Mouse (Mus musculus): ENCODE data around the gene Ipcef1.
"Not testable (repeated sequence)": the region's sequence is repeated elsewhere in the genome, so short reads cannot be mapped to it uniquely, and the experiment has no call there.

Gene Ipcef1

GRCm38 (mm10) chr10:7035547-7035946, 16.7 kb downstream of the Ipcef1 start:
- no peak for DNase-seq (ENCODE audit: low read depth)

- DNase-seq (ENCODE audit: low read depth) = no peak
These were observed 18.8 kb downstream of the Ipcef1 start for GRCm38 (mm10) chr10:7033459-7033858.

GRCm38 (mm10) chr10:7025028-7025427, 27.2 kb downstream of the Ipcef1 start:
- DNase-seq (ENCODE audit: low read depth) = no peak

- no peak for DNase-seq (ENCODE audit: low read depth)
These were observed 31.7 kb downstream of the Ipcef1 start for GRCm38 (mm10) chr10:7020551-7020950.

GRCm38 (mm10) chr10:7019781-7020386, 32.4 kb downstream of the Ipcef1 start:
- no peak for DNase-seq (ENCODE audit: low read depth)

- peak; percentile 35 for DNase-seq (ENCODE audit: low read depth)
These were observed 37.1 kb downstream of the Ipcef1 start for GRCm38 (mm10) chr10:7015199-7015598.

GRCm38 (mm10) chr10:7010543-7010942, 41.7 kb downstream of the Ipcef1 start:
- no peak for DNase-seq (ENCODE audit: low read depth)

DNA sequence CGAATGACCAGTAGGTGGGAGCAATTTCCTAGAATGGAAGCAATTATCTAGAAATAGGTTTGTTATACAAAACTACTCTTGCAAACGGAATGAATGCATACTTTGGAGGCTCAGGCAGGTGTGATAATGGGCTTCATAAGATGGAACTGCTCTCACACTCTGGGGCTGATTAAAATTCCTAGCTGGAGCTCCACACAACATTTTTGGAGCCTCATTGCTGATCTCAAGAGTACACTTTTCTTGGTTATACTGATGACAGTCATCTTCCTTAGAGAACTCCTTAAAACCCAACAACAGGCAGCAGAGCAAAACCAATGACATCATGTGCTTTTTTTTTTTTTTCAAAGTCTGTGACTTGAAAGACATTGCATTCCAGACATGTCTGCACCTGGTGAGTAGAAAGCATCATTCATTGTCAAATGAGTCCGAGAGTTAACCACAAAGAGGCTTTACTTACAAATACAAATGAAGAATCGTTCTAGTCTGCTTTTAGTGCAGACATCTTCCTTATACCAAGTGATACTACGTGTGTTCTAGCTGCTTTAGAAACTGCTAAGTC, 47.2 kb downstream of the Ipcef1 start:
- no peak for DNase-seq (ENCODE audit: low read depth)

DNA sequence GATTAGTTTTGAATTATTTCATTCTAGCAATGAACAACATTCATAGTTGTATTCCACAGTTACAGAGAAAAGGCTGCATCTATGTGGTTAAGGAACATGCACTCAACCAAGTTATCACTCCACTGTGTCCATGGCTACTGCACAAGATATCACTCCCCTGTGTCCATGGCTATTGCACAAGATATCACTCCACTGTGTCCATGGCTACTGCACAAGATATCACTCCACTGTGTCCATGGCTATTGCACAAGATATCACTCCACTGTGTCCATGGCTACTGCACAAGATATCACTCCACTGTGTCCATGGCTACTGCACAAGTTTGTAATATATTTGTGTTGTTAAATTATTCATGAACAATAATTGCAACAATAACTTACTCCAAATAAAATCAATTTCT, 48.4 kb downstream of the Ipcef1 start:
- DNase-seq (ENCODE audit: low read depth) = not testable (repeated sequence)

DNA sequence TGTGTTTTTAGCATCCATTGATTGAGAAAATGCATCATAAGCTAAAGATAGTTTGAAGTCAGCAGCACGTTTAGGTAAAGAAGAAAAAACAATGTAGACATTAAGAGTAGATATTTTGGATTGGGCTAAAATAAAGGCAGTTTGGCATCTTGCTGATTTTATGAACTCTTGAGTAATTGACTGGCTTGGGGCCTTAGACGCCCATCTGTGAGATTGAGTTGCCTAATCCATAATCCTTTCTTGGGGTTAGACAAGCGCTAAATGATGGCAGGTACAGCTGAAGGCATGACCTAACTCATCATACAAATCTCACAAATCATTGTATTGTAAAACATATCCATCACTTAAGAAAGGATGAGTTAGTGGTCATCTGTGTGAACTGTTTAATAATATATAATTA, 52.9 kb downstream of the Ipcef1 start:
- no peak for DNase-seq (ENCODE audit: low read depth)

DNA sequence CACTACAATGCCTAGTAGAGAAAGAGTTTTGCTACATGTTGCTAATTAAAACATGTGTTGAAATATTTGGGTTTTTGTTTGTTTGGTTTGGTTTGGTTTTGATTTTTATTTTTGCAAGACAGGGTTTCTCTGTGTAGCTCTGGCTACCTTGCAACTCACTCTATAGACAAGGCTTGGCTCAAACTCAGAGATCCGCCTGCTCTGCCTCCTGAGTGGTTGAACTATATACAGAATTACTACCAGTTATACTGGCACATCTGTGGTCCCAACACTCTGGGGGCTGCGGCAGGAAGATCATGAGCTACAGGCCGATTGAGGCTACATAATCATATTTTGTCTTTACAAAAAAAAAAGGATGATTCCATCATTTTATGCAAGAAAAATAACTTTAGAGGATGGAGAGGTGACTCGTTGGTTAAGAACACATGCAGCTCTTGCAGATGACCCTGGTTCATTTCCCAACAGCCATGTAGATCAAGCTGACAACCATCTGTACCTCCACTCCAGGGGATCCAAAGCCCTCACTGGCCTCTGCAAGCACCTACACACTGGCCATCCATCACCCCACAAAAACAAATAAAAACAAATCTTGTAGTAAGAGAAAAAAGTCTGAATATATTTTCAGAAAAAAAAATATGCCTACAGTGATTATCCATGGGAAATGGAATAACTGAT, 53.6 kb downstream of the Ipcef1 start:
- no peak for DNase-seq (ENCODE audit: low read depth)

- no peak for DNase-seq (ENCODE audit: low read depth)
These were observed 55.4 kb downstream of the Ipcef1 start for GRCm38 (mm10) chr10:6996895-6997294.

DNA sequence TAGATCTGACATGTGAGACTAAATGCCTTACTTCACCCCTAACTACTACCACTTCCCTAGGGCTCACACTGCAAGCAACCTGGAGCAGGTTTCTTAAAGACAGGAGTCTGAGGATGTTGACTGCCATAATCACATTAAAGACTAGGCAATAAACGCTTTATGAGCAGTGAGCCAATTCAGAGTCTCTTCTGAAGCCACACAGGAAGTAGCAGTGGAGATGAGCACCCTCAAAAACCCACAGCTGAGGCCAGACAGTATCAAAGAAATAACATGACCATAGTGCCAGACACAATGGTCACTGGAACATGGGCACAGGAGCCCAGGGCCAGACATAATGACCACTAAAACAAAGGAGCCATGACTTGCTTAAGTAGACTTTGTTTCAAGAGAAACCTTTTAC, 63.7 kb downstream of the Ipcef1 start:
- peak; percentile 22 for DNase-seq (ENCODE audit: low read depth)

DNA sequence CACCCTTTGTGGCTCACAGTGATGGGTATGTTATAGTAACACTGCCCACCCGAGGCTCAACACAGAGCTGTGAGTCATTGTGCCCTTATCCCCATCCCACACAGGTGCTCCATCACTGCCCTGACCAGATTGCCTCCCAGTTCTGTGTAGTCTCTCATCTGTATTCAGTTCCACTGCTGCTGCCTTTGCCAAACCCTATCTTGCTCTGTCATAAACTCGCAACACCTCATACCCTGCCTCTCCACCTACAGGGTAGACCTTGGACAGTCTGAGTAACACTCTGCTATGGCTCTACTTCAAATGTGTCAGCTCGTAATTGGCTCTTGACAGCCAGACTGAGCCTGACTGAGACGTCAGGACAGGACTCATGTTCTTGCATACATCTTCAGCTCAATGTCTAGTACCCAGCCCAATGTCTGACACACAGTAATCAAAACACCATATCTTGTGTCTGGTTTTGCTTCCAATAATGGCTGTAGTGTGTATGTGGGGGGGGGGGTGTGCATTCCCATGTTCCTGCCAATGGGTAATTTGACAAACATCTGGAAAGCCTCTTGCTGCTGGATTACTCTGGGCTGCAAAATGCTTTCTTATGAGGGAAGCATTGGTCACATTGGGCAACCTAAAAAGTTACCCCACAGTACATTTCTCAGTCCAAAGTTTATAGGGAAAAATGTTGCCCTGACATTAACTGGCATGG, 64.7 kb downstream of the Ipcef1 start:
- no peak for DNase-seq (ENCODE audit: low read depth)

DNA sequence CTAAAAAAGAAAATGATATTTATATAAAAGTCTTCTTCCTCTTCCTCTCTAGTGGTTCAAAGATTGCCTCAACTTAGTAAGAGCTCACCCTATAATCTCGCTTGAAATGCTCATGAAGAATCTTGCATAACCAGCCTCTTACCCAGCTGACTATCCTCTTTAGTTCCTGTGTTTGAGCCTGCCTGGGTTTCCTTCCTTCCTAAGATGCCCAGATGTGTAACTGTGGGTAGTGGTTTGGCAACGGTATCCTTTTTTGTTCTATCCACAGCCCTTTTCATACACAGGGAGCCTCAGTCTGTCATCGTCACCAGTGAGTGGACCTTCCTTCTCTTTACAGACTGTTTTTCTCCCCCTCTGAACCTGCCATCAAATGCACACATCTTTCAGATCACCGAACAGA, 66.0 kb downstream of the Ipcef1 start:
- peak; percentile 93 for DNase-seq (ENCODE audit: low read depth)

- DNase-seq (ENCODE audit: low read depth) = no peak
These were observed 68.8 kb downstream of the Ipcef1 start for GRCm38 (mm10) chr10:6983431-6983830.

DNA sequence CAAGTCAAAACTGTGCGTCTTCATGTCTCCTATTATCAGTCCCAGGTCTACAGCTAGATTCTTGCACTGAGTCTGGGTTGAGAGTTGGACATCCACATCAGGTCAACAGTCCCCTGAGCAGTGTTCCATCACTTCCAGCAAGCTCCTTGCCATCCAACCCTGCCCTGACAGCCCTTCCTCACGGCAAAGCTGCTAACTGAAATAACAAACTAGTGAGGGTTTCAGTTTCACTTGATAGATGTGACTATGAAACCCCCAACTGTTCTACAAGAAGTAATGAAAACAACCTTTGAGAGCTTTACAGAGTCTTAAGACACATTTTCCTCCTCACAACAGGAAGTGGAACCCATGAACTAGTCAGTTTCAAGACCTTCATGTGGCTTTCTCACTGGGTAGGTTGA, 69.5 kb downstream of the Ipcef1 start:
- peak; percentile 68 for DNase-seq (ENCODE audit: low read depth)

DNA sequence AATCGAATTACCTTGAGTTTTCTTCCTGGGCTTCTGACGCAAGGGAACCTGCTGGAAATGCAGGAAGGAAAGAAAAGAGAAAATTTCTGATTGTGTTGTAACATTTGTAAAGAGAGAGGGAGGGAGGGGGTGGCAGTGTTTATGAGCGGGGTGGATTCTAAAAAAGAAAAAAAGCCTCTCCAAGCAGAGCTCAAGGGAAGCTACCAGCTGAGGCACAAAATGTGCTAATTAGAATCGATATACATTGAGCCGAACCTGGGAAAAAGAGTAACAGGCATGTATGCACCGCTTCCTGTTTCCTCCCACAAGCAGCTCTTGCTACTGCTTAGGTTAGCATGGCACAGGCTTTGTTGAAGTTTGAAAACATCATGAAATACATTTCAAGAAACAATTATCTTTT, 72.0 kb downstream of the Ipcef1 start:
- peak; percentile 52 for DNase-seq (ENCODE audit: low read depth)

- DNase-seq (ENCODE audit: low read depth) = peak; percentile 34
These were observed 72.5 kb downstream of the Ipcef1 start for GRCm38 (mm10) chr10:6979789-6980188.

- peak; percentile 18 for DNase-seq (ENCODE audit: low read depth)
These were observed 73.1 kb downstream of the Ipcef1 start for GRCm38 (mm10) chr10:6979216-6979615.

DNA sequence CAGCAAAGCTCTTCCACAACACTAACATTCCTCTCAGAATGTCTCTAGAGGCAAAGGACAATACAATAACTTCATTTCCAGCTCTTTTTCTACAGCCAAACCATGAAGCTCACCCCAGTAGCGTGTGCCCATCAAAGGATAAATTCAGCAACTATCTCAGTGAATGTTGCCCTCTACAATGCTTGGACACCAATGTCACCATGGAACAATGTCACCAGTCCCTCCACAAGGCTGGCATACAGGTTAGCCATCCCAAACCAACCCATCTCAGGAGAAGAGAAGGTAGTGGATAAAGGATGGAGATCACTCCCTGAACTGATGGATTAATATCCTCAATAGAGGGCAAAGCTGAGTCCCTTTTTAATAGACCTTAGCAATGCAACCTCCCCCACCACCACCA, 73.5 kb downstream of the Ipcef1 start:
- DNase-seq (ENCODE audit: low read depth) = no peak

DNA sequence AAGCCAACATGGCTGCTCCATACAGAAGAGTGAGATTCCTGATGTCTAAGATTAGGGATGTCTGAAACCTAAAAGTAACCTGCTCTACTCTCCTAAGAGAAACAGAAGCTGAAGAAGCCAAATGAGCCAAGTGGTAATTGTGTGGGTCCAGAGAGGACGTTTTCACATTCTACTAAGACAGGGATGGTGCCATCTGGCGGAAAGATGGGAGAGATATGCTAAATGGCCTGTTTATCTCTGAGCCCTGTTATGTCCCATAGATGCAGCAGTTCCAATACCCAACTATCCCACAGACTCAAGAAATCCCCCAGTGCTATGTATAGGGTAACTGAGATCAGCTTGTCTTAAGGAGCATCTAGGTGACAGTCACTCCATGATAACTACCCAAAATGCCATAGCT, 74.4 kb downstream of the Ipcef1 start:
- no peak for DNase-seq (ENCODE audit: low read depth)

DNA sequence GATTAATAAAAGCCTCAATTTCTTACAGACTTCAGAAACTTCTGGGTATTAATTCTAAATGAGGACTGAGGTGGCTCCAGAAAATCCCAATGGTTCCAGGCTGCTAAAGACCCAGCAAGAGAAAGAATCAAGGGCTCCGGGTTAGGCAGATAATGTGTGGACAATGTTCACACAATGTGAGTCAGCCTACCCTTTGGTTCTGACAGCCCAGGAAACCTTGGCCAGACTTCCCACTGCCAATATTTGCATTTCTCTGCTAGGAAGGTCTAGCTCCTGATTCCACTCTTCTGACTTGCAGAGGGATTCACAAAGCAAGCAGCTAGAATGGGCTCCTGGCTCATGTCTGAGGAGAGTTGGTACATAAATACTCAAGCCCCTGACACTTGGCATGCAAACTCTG, 83.9 kb downstream of the Ipcef1 start:
- no peak for DNase-seq (ENCODE audit: low read depth)
